Mouse (Mus musculus) embryonic facial prominence, embryonic 13.5 days (tissue): ENCODE measurements at regions not wholly inside any gene's neighbourhood (a gene's known extent, or its start where the extent isn't known, plus 50 kb on each side); places are given as distances from the start of the nearest gene placed in this dataset.

Experiments used
- ATAC-seq: fragments of 200-750 bp; cut with Nextera tagmentation; 2 replicates; pipeline ENCODE4 v1.8.0; 2017; ENCODE audit warnings: low read depth; ENCODE audit not compliant: insufficient number of reproducible peaks, insufficient read depth, low FRiP score, low TSS enrichment
- H3K27ac ChIP-seq: fragments of 300-500 bp; sonication (generic); 2 replicates; pipeline ENCODE4 v1.5.1; 2015; ENCODE audit warnings: moderate library complexity, mild to moderate bottlenecking, inconsistent platforms
- H3K27me3 ChIP-seq: fragments of 300-500 bp; sonication (generic); 2 replicates; pipeline ENCODE4 v1.6.1; 2015; ENCODE audit warnings: mild to moderate bottlenecking, inconsistent platforms
- H3K36me3 ChIP-seq: fragments of 300-500 bp; sonication (generic); 2 replicates; pipeline ENCODE4 v1.6.1; 2015; ENCODE audit warnings: mild to moderate bottlenecking, inconsistent platforms
- H3K4me1 ChIP-seq: fragments of 300-500 bp; sonication (generic); 2 replicates; pipeline ENCODE4 v1.6.1; 2015; ENCODE audit warnings: inconsistent platforms
- H3K4me2 ChIP-seq: fragments of 300-500 bp; sonication (generic); 2 replicates; pipeline ENCODE4 v1.6.1; 2015; ENCODE audit warnings: moderate library complexity, mild to moderate bottlenecking, inconsistent platforms
- H3K4me3 ChIP-seq: fragments of 300-500 bp; sonication (generic); 2 replicates; pipeline ENCODE4 v1.5.1; 2015; ENCODE audit warnings: mild to moderate bottlenecking, inconsistent platforms
- H3K9ac ChIP-seq: fragments of 300-500 bp; sonication (generic); 2 replicates; pipeline ENCODE4 v1.6.1; 2015; ENCODE audit warnings: mild to moderate bottlenecking, inconsistent platforms
- H3K9me3 ChIP-seq: fragments of 300-500 bp; sonication (generic); 2 replicates; pipeline ENCODE4 v1.6.1; 2016; ENCODE audit warnings: inconsistent platforms
- WGBS: fragments of 180-500 bp; shearing (Covaris S2); methylation state at CpG from one replicate; pipeline ENCODE4 v1.1.7; 2015; ENCODE audit warnings: mixed read lengths; 5-methylcytosine and 5-hydroxymethylcytosine counted together

DNA sequence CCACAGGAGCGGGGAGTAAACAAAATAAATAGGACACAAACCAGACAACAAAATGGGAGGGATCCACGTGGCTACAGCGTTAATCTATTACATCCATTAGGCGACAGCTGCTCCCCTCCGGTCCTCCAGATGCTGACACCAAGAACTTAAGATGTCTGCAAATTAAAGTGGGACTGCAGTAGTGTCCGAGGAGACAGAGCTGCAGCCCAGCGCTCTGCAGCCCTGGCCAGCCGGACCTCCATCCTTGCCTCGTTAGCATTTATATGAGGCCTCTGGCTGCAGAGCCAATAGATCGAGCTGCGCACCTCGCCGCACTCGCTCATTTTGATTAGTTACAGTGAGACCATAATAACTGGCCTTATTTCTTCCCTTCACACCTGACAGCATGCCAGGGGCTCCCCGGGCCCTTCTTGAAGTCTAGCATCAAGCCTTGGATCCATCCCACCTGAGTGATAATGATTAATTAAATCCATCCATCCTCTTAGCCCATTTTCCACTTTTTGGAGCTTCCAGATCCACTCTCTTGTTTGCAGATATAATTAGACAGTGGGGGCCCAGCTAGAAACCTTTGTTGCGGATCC lies 119.7 kb upstream of the Kit start:
- peaks cover 7% of the 10 kb centered on the region for H3K27me3 ChIP-seq
- H3K4me2 ChIP-seq: no peak overlapping the region
- no peaks in the 10 kb centered on the region for H3K9me3 ChIP-seq
- no peak overlapping the region for H3K4me3 ChIP-seq
- WGBS: 79% methylated on average over 16 of the region's 16 CpGs
- H3K4me1 ChIP-seq: peaks cover 11% of the 10 kb centered on the region
- H3K9ac ChIP-seq: no peak overlapping the region
- no peaks in the 10 kb centered on the region for H3K36me3 ChIP-seq
- no peak overlapping the region for H3K27ac ChIP-seq
- ATAC-seq: no peak

DNA sequence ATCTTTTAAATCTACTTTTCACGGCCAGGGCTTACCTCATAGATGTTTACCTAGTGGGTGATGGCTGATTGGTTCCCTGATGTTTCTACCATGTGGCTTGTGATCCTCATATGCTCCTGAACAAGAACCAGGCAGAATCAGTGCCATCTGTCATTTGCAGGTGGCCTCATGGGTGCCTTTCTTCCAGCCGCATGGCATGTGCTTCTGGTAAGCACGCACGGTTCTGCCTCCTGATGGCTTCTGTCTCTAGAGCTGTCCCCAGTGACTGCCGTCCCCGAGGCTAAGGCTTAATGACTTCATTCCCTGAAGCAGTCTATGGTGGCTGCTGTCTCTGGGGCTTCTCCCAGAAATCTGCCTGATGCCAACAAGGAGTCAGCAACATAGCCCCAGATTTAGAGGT lies 117.3 kb upstream of the Kit start:
- no peaks in the 10 kb centered on the region for H3K36me3 ChIP-seq
- 74% methylated on average over 6 of the region's 6 CpGs for WGBS
- H3K27ac ChIP-seq: no peak overlapping the region
- no peak for ATAC-seq
- H3K27me3 ChIP-seq: no peaks in the 10 kb centered on the region
- H3K4me3 ChIP-seq: no peak overlapping the region
- H3K4me1 ChIP-seq: peaks cover 6% of the 10 kb centered on the region; the same call in 1 of the 2 replicates
- no peak overlapping the region for H3K4me2 ChIP-seq
- H3K9me3 ChIP-seq: no peaks in the 10 kb centered on the region
- H3K9ac ChIP-seq: no peak overlapping the region

DNA sequence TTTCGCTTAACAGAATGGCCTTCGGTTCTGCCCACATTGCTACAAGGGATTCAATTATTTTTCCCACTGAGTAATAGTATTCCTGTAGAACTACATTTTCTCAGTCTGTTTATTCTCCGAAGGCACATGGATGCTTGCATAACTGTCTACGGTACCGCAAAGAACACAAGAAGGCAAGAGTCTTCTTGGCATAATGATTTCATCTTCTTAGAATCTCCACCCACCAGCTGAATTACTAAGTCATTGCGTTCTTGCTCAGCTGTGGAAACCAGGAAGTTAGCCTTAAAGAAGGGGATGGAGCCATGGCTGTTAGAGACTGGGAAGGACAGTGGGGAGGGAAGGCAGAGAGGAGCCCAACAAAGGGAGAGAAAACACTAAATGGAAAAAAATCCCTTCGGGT lies 116.4 kb upstream of the Kit start:
- Histone ChIP-seq H3K27ac (no peak overlapping the region), H3K4me1 (peaks cover 6% of the 10 kb centered on the region; the same call in 1 of the 2 replicates), H3K9ac (no peak overlapping the region), H3K9me3 (no peaks in the 10 kb centered on the region), H3K4me2 (no peak overlapping the region), H3K4me3 (no peak overlapping the region), H3K36me3 (no peaks in the 10 kb centered on the region), H3K27me3 (no peaks in the 10 kb centered on the region)
- 89% methylated on average over 7 of the region's 7 CpGs for WGBS
- no peak for ATAC-seq

DNA sequence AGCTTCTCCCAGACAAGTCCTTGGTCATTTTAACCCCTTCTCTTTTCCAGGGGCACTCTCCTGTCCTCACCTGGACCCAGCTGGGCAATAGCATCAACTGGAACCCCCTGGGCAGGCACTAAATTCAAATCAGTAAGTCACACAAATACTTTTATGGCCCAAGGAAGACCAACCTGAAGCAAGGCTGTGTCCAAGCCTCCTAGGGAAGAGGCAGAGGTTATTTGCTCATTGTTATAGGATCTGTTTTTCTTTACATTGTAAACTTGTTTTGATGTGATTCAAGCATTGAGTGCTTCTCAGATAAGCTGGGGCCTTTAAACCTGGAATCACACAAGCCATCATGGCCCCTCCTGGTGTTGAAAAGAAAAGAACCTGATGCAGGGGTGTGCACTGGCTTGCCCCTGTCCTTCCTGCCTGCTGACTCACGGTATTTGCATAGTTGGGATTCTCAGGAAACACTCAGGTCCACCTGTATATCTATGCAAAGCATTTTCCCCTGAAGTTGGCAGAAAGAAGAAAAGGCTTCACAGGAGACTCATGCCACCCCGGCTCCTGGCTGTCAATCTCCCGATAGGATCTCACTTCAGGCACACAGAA lies 114.9 kb upstream of the Kit start:
- no peak overlapping the region for H3K27ac ChIP-seq
- H3K36me3 ChIP-seq: no peaks in the 10 kb centered on the region
- no peak overlapping the region for H3K4me2 ChIP-seq
- no peaks in the 10 kb centered on the region for H3K27me3 ChIP-seq
- no peaks in the 10 kb centered on the region for H3K9me3 ChIP-seq
- ATAC-seq: no peak
- H3K9ac ChIP-seq: no peak overlapping the region
- H3K4me1 ChIP-seq: no peaks in the 10 kb centered on the region
- WGBS: 64% methylated on average over 3 of the region's 3 CpGs
- no peak overlapping the region for H3K4me3 ChIP-seq

DNA sequence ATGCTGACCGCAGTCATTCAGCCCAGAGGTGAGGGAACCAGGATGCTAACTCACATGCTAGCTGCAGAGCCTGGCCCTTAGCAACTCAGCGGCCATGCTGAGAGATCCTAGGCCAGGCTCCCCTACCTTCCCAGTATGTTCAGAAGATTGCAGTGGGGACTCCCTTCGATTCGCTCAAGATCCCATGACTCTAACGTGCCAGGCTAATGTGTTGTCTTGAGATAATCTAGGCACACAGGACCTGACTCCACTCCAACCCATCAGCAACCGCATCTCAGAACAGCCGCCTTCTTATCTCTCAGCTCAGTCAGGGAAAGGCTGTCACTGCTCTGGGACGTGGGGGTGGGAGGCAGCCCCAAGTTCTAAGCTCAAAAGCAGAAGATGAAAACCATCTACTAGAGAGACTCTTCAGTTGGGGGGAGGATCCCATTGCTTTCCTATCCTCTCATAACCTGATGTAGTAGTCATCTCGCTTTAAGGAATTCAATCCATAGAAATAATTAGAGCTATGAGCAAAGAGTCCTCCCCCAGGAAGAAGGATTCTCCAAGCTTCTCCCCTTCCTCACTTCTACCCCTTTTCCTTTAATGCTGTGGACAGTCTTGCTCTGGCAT lies 114.2 kb upstream of the Kit start:
- 82% methylated on average over 9 of the region's 9 CpGs for WGBS
- no peak overlapping the region for H3K4me2 ChIP-seq
- ATAC-seq: no peak

DNA sequence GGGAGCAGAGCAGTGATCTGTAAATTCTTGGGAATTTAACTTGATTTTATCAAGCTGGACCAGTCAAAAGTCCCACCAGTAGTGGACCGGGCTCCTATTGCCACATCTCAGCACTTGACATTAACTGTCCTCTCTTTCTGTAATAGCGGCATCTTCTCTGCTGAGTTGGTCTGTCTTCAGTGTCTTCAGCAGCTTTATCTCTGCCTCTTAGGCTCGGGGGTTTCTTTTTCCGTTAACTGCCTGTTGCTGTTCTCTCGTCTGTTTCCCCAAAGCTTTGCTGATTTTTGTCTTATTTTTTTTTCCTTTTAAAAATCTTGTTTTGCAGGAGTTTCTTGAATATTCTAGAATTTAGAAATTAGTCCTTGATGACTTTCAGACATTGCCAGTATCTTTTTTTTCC lies 113.3 kb upstream of the Kit start:
- H3K4me3 ChIP-seq: no peak overlapping the region
- no peaks in the 10 kb centered on the region for H3K4me1 ChIP-seq
- 89% methylated on average over 5 of the region's 5 CpGs for WGBS
- no peak overlapping the region for H3K9ac ChIP-seq
- no peak for ATAC-seq
- H3K27ac ChIP-seq: no peak overlapping the region
- H3K36me3 ChIP-seq: no peaks in the 10 kb centered on the region
- H3K27me3 ChIP-seq: no peaks in the 10 kb centered on the region
- no peak overlapping the region for H3K4me2 ChIP-seq
- H3K9me3 ChIP-seq: no peaks in the 10 kb centered on the region

More for the DNA sequence above, 114.2 kb upstream of the Kit start:
- Histone ChIP-seq H3K9ac (no peak overlapping the region), H3K27me3 (no peaks in the 10 kb centered on the region), H3K27ac (no peak overlapping the region), H3K36me3 (no peaks in the 10 kb centered on the region), H3K4me3 (no peak overlapping the region), H3K9me3 (no peaks in the 10 kb centered on the region), H3K4me1 (no peaks in the 10 kb centered on the region)

DNA sequence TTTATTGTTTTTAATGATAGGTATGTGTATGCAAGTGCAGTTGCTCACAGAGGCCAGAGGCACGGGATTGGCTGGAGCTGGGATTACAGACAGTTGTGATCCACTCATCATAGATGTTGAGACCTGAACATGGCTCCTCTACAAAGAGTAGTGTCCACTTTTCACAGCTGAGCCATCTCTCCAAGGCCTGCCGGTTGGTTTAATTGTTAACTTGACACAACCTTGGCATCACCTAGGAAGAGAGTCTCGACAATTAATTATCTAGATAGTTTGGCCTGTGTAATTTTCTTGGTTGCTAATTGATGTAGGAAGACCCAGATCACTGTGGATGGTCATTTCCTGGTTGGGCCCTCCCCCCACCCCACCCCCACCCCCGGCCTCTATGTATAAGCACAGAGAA lies 111.1 kb upstream of the Kit start:
- ATAC-seq: no peak
- Histone ChIP-seq H3K9ac (no peak overlapping the region), H3K4me3 (no peak overlapping the region), H3K4me1 (no peaks in the 10 kb centered on the region; the same call in 1 of the 2 replicates), H3K4me2 (no peak overlapping the region), H3K36me3 (no peaks in the 10 kb centered on the region), H3K27ac (no peak overlapping the region), H3K9me3 (no peaks in the 10 kb centered on the region), H3K27me3 (no peaks in the 10 kb centered on the region)
- 89% methylated on average over 4 of the region's 4 CpGs for WGBS

DNA sequence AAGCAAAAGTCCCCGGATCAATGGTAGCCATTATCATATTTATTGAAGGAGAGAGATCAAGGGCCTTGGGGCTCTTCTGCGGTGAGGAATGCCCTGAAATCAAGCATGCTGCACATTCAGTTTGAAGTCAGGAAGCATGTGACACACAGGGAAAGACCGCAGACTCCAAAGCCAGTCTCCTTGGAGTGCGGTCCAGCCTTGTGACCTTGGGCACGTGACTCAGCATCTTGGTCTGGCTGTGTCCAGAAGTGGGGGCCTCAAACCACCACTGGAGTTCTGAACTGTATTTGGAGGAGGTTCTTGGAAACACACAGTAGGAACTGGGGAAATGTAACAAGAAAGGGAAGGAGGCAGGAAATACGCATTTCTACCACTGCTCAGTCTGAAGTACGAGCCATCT lies 109.0 kb upstream of the Kit start:
- no peak for ATAC-seq
- Histone ChIP-seq H3K9me3 (no peaks in the 10 kb centered on the region), H3K27me3 (no peaks in the 10 kb centered on the region), H3K4me3 (no peak overlapping the region), H3K27ac (no peak overlapping the region), H3K9ac (no peak overlapping the region), H3K36me3 (no peaks in the 10 kb centered on the region), H3K4me2 (no peak overlapping the region), H3K4me1 (no peaks in the 10 kb centered on the region; the same call in 1 of the 2 replicates)
- 71% methylated on average over 7 of the region's 7 CpGs for WGBS

DNA sequence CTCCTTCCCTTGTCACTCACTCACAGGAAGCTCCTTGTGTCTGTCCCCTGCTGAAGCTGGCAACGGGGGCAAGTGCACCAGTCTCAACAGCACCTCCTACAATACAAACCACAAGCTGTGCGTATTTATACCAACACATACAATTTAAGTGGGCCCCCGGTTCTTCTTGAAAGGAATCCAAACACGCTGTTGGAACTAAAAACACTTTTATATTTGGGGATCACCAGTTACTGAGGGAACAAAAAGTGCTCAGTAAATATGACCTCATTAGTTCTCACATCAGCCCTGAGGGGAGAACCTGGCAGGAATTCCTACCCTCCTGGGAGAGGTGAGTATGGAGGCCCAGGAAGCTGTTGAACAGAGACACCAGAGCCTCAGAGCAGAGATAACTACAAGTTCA lies 107.8 kb upstream of the Kit start:
- Histone ChIP-seq H3K36me3 (no peaks in the 10 kb centered on the region), H3K4me3 (no peak overlapping the region), H3K27me3 (no peaks in the 10 kb centered on the region), H3K9me3 (no peaks in the 10 kb centered on the region), H3K4me1 (peaks cover 2% of the 10 kb centered on the region), H3K27ac (no peak overlapping the region), H3K4me2 (no peak overlapping the region), H3K9ac (no peak overlapping the region)
- WGBS: 64% methylated on average over 4 of the region's 4 CpGs
- ATAC-seq: no peak

DNA sequence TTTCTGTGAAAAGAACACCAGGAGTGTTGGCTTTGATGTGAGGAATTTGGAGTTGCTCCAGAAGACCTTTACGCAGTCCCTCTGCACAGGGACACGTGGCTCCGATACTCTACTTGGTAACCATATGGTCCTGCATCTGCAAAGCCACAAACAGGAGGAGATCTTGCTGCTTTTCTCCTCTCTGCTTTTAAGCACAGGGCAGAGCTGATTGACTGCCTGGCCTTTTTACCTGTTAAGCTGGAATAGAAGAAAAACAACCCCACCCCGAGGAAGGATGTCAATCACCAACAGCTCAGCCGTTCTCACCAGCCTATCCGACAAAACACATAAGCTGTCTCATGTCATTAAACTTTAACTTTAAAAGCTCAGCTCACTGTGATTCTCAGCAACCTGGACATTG lies 106.8 kb upstream of the Kit start:
- H3K9me3 ChIP-seq: no peaks in the 10 kb centered on the region
- no peak overlapping the region for H3K4me2 ChIP-seq
- no peak overlapping the region for H3K27ac ChIP-seq
- H3K27me3 ChIP-seq: no peaks in the 10 kb centered on the region
- ATAC-seq: no peak
- 28% methylated on average over 6 of the region's 6 CpGs for WGBS
- no peaks in the 10 kb centered on the region for H3K36me3 ChIP-seq
- H3K4me1 ChIP-seq: peaks cover 6% of the 10 kb centered on the region
- H3K9ac ChIP-seq: no peak overlapping the region
- no peak overlapping the region for H3K4me3 ChIP-seq

DNA sequence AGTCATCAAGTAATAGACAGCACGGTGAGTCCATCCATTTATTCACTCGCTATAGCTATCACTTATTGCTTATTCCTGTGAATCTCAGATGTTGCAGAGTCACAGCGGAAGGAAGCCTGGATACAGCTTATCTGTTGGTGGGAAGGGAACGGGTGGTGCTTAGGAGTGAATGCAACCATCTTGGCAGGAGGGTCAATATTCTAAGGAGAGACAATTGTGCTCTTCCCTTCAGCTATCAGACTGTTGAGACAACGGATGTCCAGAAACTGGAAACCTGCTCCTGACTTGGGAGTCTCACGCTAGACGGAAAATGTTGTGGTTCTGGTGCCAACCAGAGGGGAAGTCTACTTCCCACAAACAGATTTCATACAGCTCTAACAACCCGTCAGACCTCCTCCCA lies 103.7 kb upstream of the Kit start:
- Histone ChIP-seq H3K9ac (no peak overlapping the region), H3K36me3 (no peaks in the 10 kb centered on the region), H3K4me3 (no peak overlapping the region), H3K9me3 (no peaks in the 10 kb centered on the region), H3K27ac (no peak overlapping the region), H3K4me2 (no peak overlapping the region), H3K27me3 (no peaks in the 10 kb centered on the region), H3K4me1 (peaks cover 6% of the 10 kb centered on the region)
- ATAC-seq: no peak
- 87% methylated on average over 8 of the region's 8 CpGs for WGBS

DNA sequence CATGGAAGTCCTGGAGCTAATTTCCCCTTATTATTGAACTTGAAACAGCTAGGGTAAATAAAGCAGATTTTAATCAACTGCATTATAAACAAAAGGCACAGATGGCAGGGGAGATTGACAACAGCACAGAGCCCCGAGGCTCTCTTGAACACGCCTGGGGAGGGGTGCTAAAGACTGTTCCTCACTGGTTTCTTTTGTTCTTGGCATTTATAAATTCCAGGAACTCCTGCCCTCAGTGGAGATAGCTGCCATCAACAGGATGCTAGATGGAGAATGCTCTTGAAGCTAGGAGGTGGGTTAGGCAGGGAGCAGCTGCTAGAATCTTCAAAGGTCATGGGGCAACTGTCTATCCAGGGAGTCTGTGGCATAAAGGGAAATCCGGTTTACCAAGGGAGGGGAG lies 102.2 kb upstream of the Kit start:
- no peak overlapping the region for H3K4me2 ChIP-seq
- no peak overlapping the region for H3K27ac ChIP-seq
- H3K9me3 ChIP-seq: no peaks in the 10 kb centered on the region
- no peak overlapping the region for H3K9ac ChIP-seq
- no peak for ATAC-seq
- H3K27me3 ChIP-seq: no peaks in the 10 kb centered on the region
- peaks cover 6% of the 10 kb centered on the region for H3K4me1 ChIP-seq
- no peak overlapping the region for H3K4me3 ChIP-seq
- H3K36me3 ChIP-seq: no peaks in the 10 kb centered on the region
- WGBS: 20% methylated on average over 3 of the region's 3 CpGs
